Mouse (Mus musculus): ENCODE data around the gene Fam53b. TPM values are rescaled to one million over a fixed set of nuclear protein-coding genes. Genes with fewer than 3 reads are reported as not detected.

The Fam53b gene
- polyA plus RNA-seq, 1 experiment from 2014 or later = 17.2 TPM

GRCm38 (mm10) chr7:132776338-132777111, 37.2 kb downstream of the Fam53b start:
- peak; percentile 69 for DNase-seq
- Histone ChIP-seq H3K4me3 (ENCODE audit: low read depth, low read length) (peak overlapping the region; percentile 62), H3K9me3 (ENCODE audit: low read length) (no peaks in the 10 kb centered on the region), H3K27me3 (ENCODE audit: insufficient read depth, low read length) (no peaks in the 10 kb centered on the region), H3K27ac (ENCODE audit: low read depth) (peak overlapping the region; percentile 95), H3K36me3 (replicated peaks; ENCODE audit: insufficient read depth, low read length) (peaks cover 46% of the 10 kb centered on the region), H3K4me2 (ENCODE audit: low read depth, low read length) (peak overlapping the region; percentile 71), H3K9ac (replicated peaks) (peak overlapping the region; percentile 77), H3K4me1 (ENCODE audit: insufficient read depth) (peaks cover 46% of the 10 kb centered on the region)
- TF ChIP-seq EP300 (IDR thresholded peaks at IDR 0.05; ENCODE audit: low read depth) (no peak), CTCF (IDR thresholded peaks at IDR 0.05; ENCODE audit: low read depth) (no peak)
- WGBS (ENCODE audit: insufficient replicate concordance) = 53% methylated on average over 7 of the region's 7 CpGs
- ATAC-seq = peak; percentile 59

DNA sequence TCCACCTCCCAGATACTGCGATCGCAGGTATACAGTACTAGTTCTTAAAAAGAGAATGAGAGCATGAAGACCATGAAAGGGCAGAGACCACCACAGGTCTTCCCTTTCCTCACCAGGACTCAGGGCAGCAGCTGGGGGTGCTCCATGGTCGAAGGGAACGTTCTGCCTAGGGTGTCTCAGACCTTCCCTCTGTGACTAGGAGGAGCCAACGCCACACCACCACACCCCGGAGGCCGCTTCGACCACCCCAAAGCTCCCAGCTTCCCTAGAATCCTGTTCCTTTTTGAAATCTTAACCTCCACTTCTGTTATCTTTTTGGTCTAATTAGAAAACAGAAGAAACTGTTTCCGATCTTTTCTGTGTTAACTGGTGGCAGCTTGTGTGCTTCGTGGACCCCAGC, 37.8 kb downstream of the Fam53b start:
- peak overlapping the region; percentile 71 for H3K4me2 ChIP-seq (ENCODE audit: low read depth, low read length)
- peaks cover 48% of the 10 kb centered on the region for H3K4me1 ChIP-seq (ENCODE audit: insufficient read depth)
- H3K27ac ChIP-seq (ENCODE audit: low read depth) = peak overlapping the region; percentile 95
- H3K27me3 ChIP-seq (ENCODE audit: insufficient read depth, low read length) = no peaks in the 10 kb centered on the region
- H3K36me3 ChIP-seq (replicated peaks; ENCODE audit: insufficient read depth, low read length) = peaks cover 50% of the 10 kb centered on the region
- H3K9ac ChIP-seq (replicated peaks) = peak overlapping the region; percentile 77
- DNase-seq = no peak
- no peaks in the 10 kb centered on the region for H3K9me3 ChIP-seq (ENCODE audit: low read length)
- ATAC-seq = no peak
- TF ChIP-seq EP300 (IDR thresholded peaks at IDR 0.05; ENCODE audit: low read depth) (no peak), CTCF (IDR thresholded peaks at IDR 0.05; ENCODE audit: low read depth) (no peak)
- H3K4me3 ChIP-seq (ENCODE audit: low read depth, low read length) = peak overlapping the region; percentile 62
- 69% methylated on average over 10 of the region's 10 CpGs for WGBS (ENCODE audit: insufficient replicate concordance)

DNA sequence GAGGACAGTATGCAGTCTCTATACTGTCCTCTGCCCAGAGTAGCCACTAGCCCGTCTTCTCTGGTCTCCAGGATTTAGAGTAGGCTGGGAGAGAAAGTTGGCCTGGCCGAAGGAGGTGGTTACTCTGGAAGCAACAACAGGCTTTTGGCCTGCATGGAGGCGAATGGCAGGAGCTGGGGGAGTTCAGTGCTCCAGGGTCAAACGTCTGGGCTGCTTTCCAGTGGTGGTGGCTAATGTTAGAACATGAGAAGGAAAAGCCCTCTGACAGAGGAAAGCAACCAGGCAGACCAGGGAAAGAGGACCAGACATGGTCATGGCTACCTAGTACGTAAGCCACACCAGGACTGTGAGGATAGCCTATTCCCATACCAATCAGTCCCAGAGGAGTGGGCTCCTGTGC, 38.4 kb downstream of the Fam53b start:
- H3K9me3 ChIP-seq (ENCODE audit: low read length) = no peaks in the 10 kb centered on the region
- peak overlapping the region; percentile 71 for H3K4me2 ChIP-seq (ENCODE audit: low read depth, low read length)
- WGBS (ENCODE audit: insufficient replicate concordance) = 75% methylated on average over 5 of the region's 5 CpGs
- no peaks in the 10 kb centered on the region for H3K27me3 ChIP-seq (ENCODE audit: insufficient read depth, low read length)
- TF ChIP-seq EP300 (IDR thresholded peaks at IDR 0.05; ENCODE audit: low read depth) = no peak
- TF ChIP-seq CTCF (IDR thresholded peaks at IDR 0.05; ENCODE audit: low read depth) = no peak
- peak overlapping the region; percentile 77 for H3K9ac ChIP-seq (replicated peaks)
- ATAC-seq (no peak), DNase-seq (no peak)
- H3K4me1 ChIP-seq (ENCODE audit: insufficient read depth) = peaks cover 46% of the 10 kb centered on the region
- peak overlapping the region; percentile 62 for H3K4me3 ChIP-seq (ENCODE audit: low read depth, low read length)
- peaks cover 55% of the 10 kb centered on the region for H3K36me3 ChIP-seq (replicated peaks; ENCODE audit: insufficient read depth, low read length)
- peak overlapping the region; percentile 95 for H3K27ac ChIP-seq (ENCODE audit: low read depth)

- Histone ChIP-seq H3K4me1 (ENCODE audit: insufficient read depth) (peaks cover 55% of the 10 kb centered on the region), H3K9ac (replicated peaks) (peak overlapping the region; percentile 62), H3K27me3 (ENCODE audit: insufficient read depth, low read length) (no peaks in the 10 kb centered on the region), H3K9me3 (ENCODE audit: low read length) (no peaks in the 10 kb centered on the region), H3K4me3 (ENCODE audit: low read depth, low read length) (peak overlapping the region; percentile 62), H3K36me3 (replicated peaks; ENCODE audit: insufficient read depth, low read length) (peaks cover 69% of the 10 kb centered on the region), H3K27ac (ENCODE audit: low read depth) (peak overlapping the region; percentile 78), H3K4me2 (ENCODE audit: low read depth, low read length) (peak overlapping the region; percentile 71)
- WGBS (ENCODE audit: insufficient replicate concordance) = 78% methylated on average over 7 of the region's 7 CpGs
- ATAC-seq = peak; percentile 7
- TF ChIP-seq CTCF (IDR thresholded peaks at IDR 0.05; ENCODE audit: low read depth) (no peak), EP300 (IDR thresholded peaks at IDR 0.05; ENCODE audit: low read depth) (no peak)
- DNase-seq = no peak
These were observed 40.5 kb downstream of the Fam53b start for GRCm38 (mm10) chr7:132773011-132773705.

GRCm38 (mm10) chr7:132772440-132772839, 41.2 kb downstream of the Fam53b start:
- peak overlapping the region; percentile 62 for H3K4me3 ChIP-seq (ENCODE audit: low read depth, low read length)
- DNase-seq = peak; percentile 80
- peaks cover 55% of the 10 kb centered on the region for H3K4me1 ChIP-seq (ENCODE audit: insufficient read depth)
- peak overlapping the region; percentile 78 for H3K27ac ChIP-seq (ENCODE audit: low read depth)
- TF ChIP-seq CTCF (IDR thresholded peaks at IDR 0.05; ENCODE audit: low read depth) (no peak), EP300 (IDR thresholded peaks at IDR 0.05; ENCODE audit: low read depth) (peak; percentile 97)
- peak overlapping the region; percentile 71 for H3K4me2 ChIP-seq (ENCODE audit: low read depth, low read length)
- peak; percentile 88 for ATAC-seq
- no peaks in the 10 kb centered on the region for H3K27me3 ChIP-seq (ENCODE audit: insufficient read depth, low read length)
- peaks cover 72% of the 10 kb centered on the region for H3K36me3 ChIP-seq (replicated peaks; ENCODE audit: insufficient read depth, low read length)
- 59% methylated on average over 5 of the region's 5 CpGs for WGBS (ENCODE audit: insufficient replicate concordance)
- H3K9ac ChIP-seq (replicated peaks) = peak overlapping the region; percentile 62
- H3K9me3 ChIP-seq (ENCODE audit: low read length) = no peaks in the 10 kb centered on the region
